Mouse (Mus musculus) CH12.LX (cell line): Measurements from ENCODE around the gene Shroom4. TPM values are rescaled to one million over a fixed set of nuclear protein-coding genes. Genes with fewer than 3 reads are reported as not detected.

ENCODE experiments used
- DNase-seq: peaks from one replicate; pipeline ENCODE4 v3.0.0-alpha.2; 2013; ENCODE audit errors: extremely low read depth
- H3K27ac ChIP-seq: 2 replicates; pipeline ENCODE4 v1.5.1; 2012; ENCODE audit warnings: low read depth, mild to moderate bottlenecking, control low read depth, moderate library complexity; ENCODE audit not compliant: insufficient read depth
- H3K27me3 ChIP-seq: replicated peaks from 2 replicates; pipeline ENCODE3; 2012; ENCODE audit warnings: inconsistent platforms
- H3K36me3 ChIP-seq, 2 experiments: replicated peaks in 1 of 2; 2 replicates each; pipeline versions ENCODE3 to v1.6.1; 2012; ENCODE audit warnings: inconsistent platforms in 1 of 2, low read length in 1 of 2, mild to moderate bottlenecking in 1 of 2, mixed read lengths in 1 of 2, moderate library complexity in 1 of 2; ENCODE audit not compliant: control insufficient read depth in 1 of 2, insufficient read depth in 1 of 2
- H3K4me1 ChIP-seq, 2 experiments: 2 replicates each; pipeline ENCODE4 v1.6.1; 2012; ENCODE audit warnings: inconsistent platforms in 1 of 2, moderate library complexity in 1 of 2; ENCODE audit not compliant: insufficient read depth in 2 of 2, control insufficient read depth in 1 of 2
- H3K4me2 ChIP-seq: 2 replicates; pipeline ENCODE4 v1.6.1; 2012; ENCODE audit warnings: low read depth, mild to moderate bottlenecking, control low read depth; ENCODE audit not compliant: poor library complexity, insufficient read depth, severe bottlenecking
- H3K4me3 ChIP-seq, 3 experiments: fragments of 150-350 bp in 1 of 3; sonication (generic) in 1 of 3; replicated peaks in 1 of 3; 2 replicates each; pipeline versions ENCODE3 to v1.5.1; 2011 to 2012; ENCODE audit warnings: low read depth in 2 of 3, low read length in 2 of 3, mild to moderate bottlenecking in 2 of 3, moderate library complexity in 2 of 3, control low read depth in 1 of 3, improper control_type of control experiment in 1 of 3, inconsistent platforms in 1 of 3, mixed read lengths in 1 of 3; ENCODE audit not compliant: poor library complexity in 1 of 3
- H3K79me2 ChIP-seq: replicated peaks from 2 replicates; pipeline ENCODE4 v1.6.1; 2012; ENCODE audit warnings: mild to moderate bottlenecking, moderate library complexity; ENCODE audit not compliant: control insufficient read depth, poor library complexity, insufficient read depth, severe bottlenecking; ENCODE audit errors: extremely low read depth
- H3K9ac ChIP-seq: 2 replicates; pipeline ENCODE4 v1.6.1; 2012; ENCODE audit warnings: low read depth, mild to moderate bottlenecking, control low read depth, moderate library complexity; ENCODE audit not compliant: insufficient read depth
- H3K9me3 ChIP-seq: replicated peaks from 2 replicates; pipeline ENCODE3; 2012; ENCODE audit warnings: low read length, inconsistent platforms, mixed read lengths
- BHLHE40 ChIP-seq: IDR thresholded peaks from 2 replicates; pipeline ENCODE4 v1.6.1; 2011; ENCODE audit warnings: mild to moderate bottlenecking, low read depth, low read length, improper control_type of control experiment
- CTCF ChIP-seq, 2 experiments: IDR thresholded peaks in 1 of 2; conservative IDR thresholded peaks in 1 of 2; 2 replicates each; pipeline ENCODE4 v1.5.1; 2011 to 2012; ENCODE audit warnings: low read depth in 2 of 2, low read length in 2 of 2, improper control_type of control experiment in 1 of 2, inconsistent platforms in 1 of 2, mild to moderate bottlenecking in 1 of 2, moderate library complexity in 1 of 2
- E2F4 ChIP-seq: IDR thresholded peaks from 2 replicates; pipeline ENCODE4 v1.6.1; 2011; ENCODE audit warnings: low read depth, low read length, improper control_type of control experiment; ENCODE audit not compliant: insufficient replicate concordance
- ELF1 ChIP-seq: IDR thresholded peaks from 2 replicates; pipeline ENCODE4 v1.6.1; 2014; ENCODE audit warnings: low read depth, mild to moderate bottlenecking, inconsistent platforms, low read length, improper control_type of control experiment
- ETS1 ChIP-seq: conservative IDR thresholded peaks from 2 replicates; pipeline ENCODE4 v1.6.1; 2012; ENCODE audit warnings: low read depth, mild to moderate bottlenecking, inconsistent platforms, low read length, improper control_type of control experiment, moderate library complexity
- GABPA ChIP-seq: IDR thresholded peaks from 2 replicates; pipeline ENCODE4 v1.6.1; 2012; ENCODE audit warnings: low read depth, low read length, improper control_type of control experiment, inconsistent platforms; ENCODE audit not compliant: insufficient replicate concordance
- HCFC1 ChIP-seq: IDR thresholded peaks from 2 replicates; pipeline ENCODE4 v1.6.1; 2012; ENCODE audit warnings: low read depth, mild to moderate bottlenecking, inconsistent platforms, low read length, improper control_type of control experiment
- JUN ChIP-seq: IDR thresholded peaks from 2 replicates; pipeline ENCODE4 v1.6.1; 2011; ENCODE audit warnings: low read depth, mild to moderate bottlenecking, low read length, improper control_type of control experiment, moderate library complexity; ENCODE audit not compliant: insufficient read depth
- JUND ChIP-seq: conservative IDR thresholded peaks from 2 replicates; pipeline ENCODE4 v1.6.1; 2011; ENCODE audit warnings: low read depth, low read length, improper control_type of control experiment
- KAT2A ChIP-seq: IDR thresholded peaks from 2 replicates; pipeline ENCODE4 v1.6.1; 2012; ENCODE audit warnings: low read length, improper control_type of control experiment, inconsistent platforms; ENCODE audit not compliant: insufficient replicate concordance
- MAFK ChIP-seq: IDR thresholded peaks from 2 replicates; pipeline ENCODE4 v1.6.1; 2011; ENCODE audit warnings: low read length, improper control_type of control experiment; ENCODE audit not compliant: insufficient replicate concordance
- MAX ChIP-seq: IDR thresholded peaks from 2 replicates; pipeline ENCODE4 v1.6.1; 2011; ENCODE audit warnings: low read length, improper control_type of control experiment
- MAZ ChIP-seq: IDR thresholded peaks from 2 replicates; pipeline ENCODE4 v1.6.1; 2012; ENCODE audit warnings: low read depth, mild to moderate bottlenecking, inconsistent platforms, low read length, improper control_type of control experiment, moderate library complexity
- MEF2A ChIP-seq: IDR thresholded peaks from 2 replicates; pipeline ENCODE4 v1.6.1; 2014; ENCODE audit warnings: low read depth, mild to moderate bottlenecking, inconsistent platforms, low read length, improper control_type of control experiment, borderline replicate concordance
- MYC ChIP-seq: IDR thresholded peaks from 2 replicates; pipeline ENCODE4 v1.6.1; 2011; ENCODE audit warnings: low read depth, mild to moderate bottlenecking, improper control_type of control experiment, low read length
- NELFE ChIP-seq: IDR thresholded peaks from 2 replicates; pipeline ENCODE4 v1.6.1; 2011; ENCODE audit warnings: low read depth, low read length, improper control_type of control experiment
- NRF1 ChIP-seq: IDR thresholded peaks from 2 replicates; pipeline ENCODE4 v1.6.1; 2014; ENCODE audit warnings: low read depth, mild to moderate bottlenecking, inconsistent platforms, low read length, improper control_type of control experiment, moderate library complexity
- PAX5 ChIP-seq: IDR thresholded peaks from 2 replicates; pipeline ENCODE4 v1.6.1; 2012; ENCODE audit warnings: low read length, inconsistent platforms, mixed read lengths
- POLR2A ChIP-seq: IDR thresholded peaks from 2 replicates; pipeline ENCODE4 v1.6.1; 2011; ENCODE audit warnings: low read depth, mild to moderate bottlenecking, improper control_type of control experiment, low read length
- POLR2AphosphoS2 ChIP-seq: IDR thresholded peaks from 2 replicates; pipeline ENCODE4 v1.6.1; 2011; ENCODE audit warnings: low read depth, low read length, improper control_type of control experiment
- RAD21 ChIP-seq: IDR thresholded peaks from 2 replicates; pipeline ENCODE4 v1.6.1; 2011; ENCODE audit warnings: low read depth, mild to moderate bottlenecking, low read length, improper control_type of control experiment, moderate library complexity
- RCOR1 ChIP-seq: conservative IDR thresholded peaks from 2 replicates; pipeline ENCODE4 v1.6.1; 2012; ENCODE audit warnings: low read depth, mild to moderate bottlenecking, inconsistent platforms, low read length, improper control_type of control experiment
- SMC3 ChIP-seq: IDR thresholded peaks from 2 replicates; pipeline ENCODE4 v1.6.1; 2011; ENCODE audit warnings: low read depth, low read length, improper control_type of control experiment
- TCF12 ChIP-seq: IDR thresholded peaks from 2 replicates; pipeline ENCODE4 v1.6.1; 2014; ENCODE audit warnings: low read depth, mild to moderate bottlenecking, inconsistent platforms, low read length, improper control_type of control experiment
- USF1 ChIP-seq: IDR thresholded peaks from 2 replicates; pipeline ENCODE4 v1.6.1; 2014; ENCODE audit warnings: low read depth, mild to moderate bottlenecking, inconsistent platforms, low read length, improper control_type of control experiment
- ZMIZ1 ChIP-seq: IDR thresholded peaks from 2 replicates; pipeline ENCODE4 v1.6.1; 2012; ENCODE audit warnings: low read depth, mild to moderate bottlenecking, inconsistent platforms, low read length, improper control_type of control experiment
- ZNF384 ChIP-seq: IDR thresholded peaks from 2 replicates; pipeline ENCODE4 v1.6.1; 2012; ENCODE audit warnings: low read depth, low read length, improper control_type of control experiment, inconsistent platforms
- dilution Hi-C: fragments of 300-500 bp; cut with MboI; formaldehyde crosslinking; loops from 2 replicates; pipeline ENCODE4 v1.14.3; 2020; ENCODE audit warnings: low sequenced_read_pairs; ENCODE audit not compliant: extremely low pct_unique_long_range_greater_than_20kb, extremely low pct_ligation_motif_present
- in situ Hi-C: fragments of 300-500 bp; cut with MboI; formaldehyde crosslinking; loops from 3 replicates; pipeline ENCODE4 v1.14.3; 2019; ENCODE audit warnings: low sequenced_read_pairs, low pct_ligation_motif_present, low pct_unique_long_range_greater_than_20kb, mixed read lengths
- polyA plus RNA-seq: library from polyadenylated mRNA; unstranded; fragments of >175 nt; gene quantifications from 2 replicates; pipeline ENCODE4 v1.2.1, GENCODE M21; 2012; ENCODE audit warnings: low read depth; ENCODE audit not compliant: insufficient read length
- total RNA-seq, 2 experiments: library from RNA; depleted of rRNA; stranded (reverse); fragments of 300-350 nt in 1 of 2; fragments of >200 nt in 1 of 2; gene quantifications; 2 replicates each; pipeline ENCODE4 v1.2.3; 2012 to 2014

Shroom4 gene
- total and polyA plus RNA-seq, 3 experiments = 0.04 to 0.68 (median 0.05) TPM

- Histone ChIP-seq H3K79me2 (no peaks in the 10 kb centered on the region), H3K27me3 (no peaks in the 10 kb centered on the region), H3K9ac (no peak overlapping the region), H3K9me3 (no peaks in the 10 kb centered on the region), H3K4me1 (no peaks in the 10 kb centered on the region), H3K4me2 (no peak overlapping the region), H3K4me3 (no peak overlapping the region), H3K27ac (no peak overlapping the region), H3K36me3 (no peaks in the 10 kb centered on the region)
- in situ Hi-C loops = no loop called here
- DNase-seq = no peak
- TF ChIP-seq MAFK = no peak
- no peak for TF ChIP-seq MEF2A
- no peak for TF ChIP-seq TCF12
- no peak for TF ChIP-seq PAX5
- no peak for TF ChIP-seq NELFE
- no peak for TF ChIP-seq GABPA
- no peak for TF ChIP-seq KAT2A
- no peak for TF ChIP-seq BHLHE40
- no peak for TF ChIP-seq MAZ
- no peak for TF ChIP-seq ETS1
- TF ChIP-seq USF1 = no peak
- TF ChIP-seq SMC3 = no peak
- TF ChIP-seq HCFC1 = no peak
- no peak for TF ChIP-seq E2F4
- no peak for TF ChIP-seq ZNF384
- no peak for TF ChIP-seq POLR2A
- TF ChIP-seq NRF1 = no peak
- TF ChIP-seq RAD21 = no peak
- no peak for TF ChIP-seq POLR2AphosphoS2
- no peak for TF ChIP-seq JUND
- dilution Hi-C loops = no loop called here
These were observed 46.8 kb downstream of the Shroom4 start for GRCm38 (mm10) chrX:6446422-6446821.

- Histone ChIP-seq H3K4me3 (no peak overlapping the region), H3K9ac (no peak overlapping the region), H3K9me3 (no peaks in the 10 kb centered on the region), H3K4me2 (no peak overlapping the region), H3K27ac (no peak overlapping the region), H3K79me2 (no peaks in the 10 kb centered on the region), H3K4me1 (no peaks in the 10 kb centered on the region), H3K36me3 (no peaks in the 10 kb centered on the region), H3K27me3 (no peaks in the 10 kb centered on the region)
- in situ Hi-C loops = no loop called here
- dilution Hi-C loops = no loop called here
- TF ChIP-seq JUN (no peak), PAX5 (no peak), MYC (no peak), MAX (no peak), JUND (no peak), CTCF (conservative IDR thresholded peaks at IDR 0.05 in 1 of 2, IDR thresholded peaks at IDR 0.05 in 1 of 2; ENCODE audit: low read depth in 2 of 2, low read length in 2 of 2) (no peak), TCF12 (no peak), GABPA (no peak), ZMIZ1 (no peak), MAZ (no peak), ETS1 (no peak), ELF1 (no peak), NELFE (no peak), MAFK (no peak), RCOR1 (no peak)
- no peak for DNase-seq
These were observed 48.3 kb downstream of the Shroom4 start for GRCm38 (mm10) chrX:6448001-6448400.
